Mouse (Mus musculus) neural tube, embryonic 11.5 days (tissue): ENCODE results near the gene Ruvbl1. TPM values are rescaled to one million over a fixed set of nuclear protein-coding genes. Genes with fewer than 3 reads are reported as not detected.

ENCODE experiments used
- polyA plus RNA-seq: library from polyadenylated mRNA; unstranded; fragments of >200 nt; fragmentation: Nextera tagmentation; extraction: Ambion mirVana; gene quantifications from 2 replicates; pipeline ENCODE4 v1.2.1, GENCODE M21; 2014

The Ruvbl1 gene
- polyA plus RNA-seq, 1 experiment from 2014 or later = 166 TPM

Other genes with a start within 250 kb of the Ruvbl1 start
- not detected in 2 replicates for gene Dnajb8, start 243.1 kb upstream of the Ruvbl1 start, polyA plus RNA-seq
- gene Eefsec, start 18.9 kb upstream of the Ruvbl1 start, polyA plus RNA-seq = 39.0 and 42.2 TPM in 2 replicates
- gene Sec61a1, start 53.5 kb downstream of the Ruvbl1 start, polyA plus RNA-seq = 190 and 195 TPM in 2 replicates
- not detected in 2 replicates for gene Kbtbd12, start 172.5 kb downstream of the Ruvbl1 start, polyA plus RNA-seq